Mouse (Mus musculus) thymus, postnatal 4 days (tissue): Measurements from ENCODE around the gene Trabd2b.

Source experiments
- DNase-seq: peaks from one replicate; pipeline ENCODE4 v3.0.0; 2021

Gene Trabd2b

DNA sequence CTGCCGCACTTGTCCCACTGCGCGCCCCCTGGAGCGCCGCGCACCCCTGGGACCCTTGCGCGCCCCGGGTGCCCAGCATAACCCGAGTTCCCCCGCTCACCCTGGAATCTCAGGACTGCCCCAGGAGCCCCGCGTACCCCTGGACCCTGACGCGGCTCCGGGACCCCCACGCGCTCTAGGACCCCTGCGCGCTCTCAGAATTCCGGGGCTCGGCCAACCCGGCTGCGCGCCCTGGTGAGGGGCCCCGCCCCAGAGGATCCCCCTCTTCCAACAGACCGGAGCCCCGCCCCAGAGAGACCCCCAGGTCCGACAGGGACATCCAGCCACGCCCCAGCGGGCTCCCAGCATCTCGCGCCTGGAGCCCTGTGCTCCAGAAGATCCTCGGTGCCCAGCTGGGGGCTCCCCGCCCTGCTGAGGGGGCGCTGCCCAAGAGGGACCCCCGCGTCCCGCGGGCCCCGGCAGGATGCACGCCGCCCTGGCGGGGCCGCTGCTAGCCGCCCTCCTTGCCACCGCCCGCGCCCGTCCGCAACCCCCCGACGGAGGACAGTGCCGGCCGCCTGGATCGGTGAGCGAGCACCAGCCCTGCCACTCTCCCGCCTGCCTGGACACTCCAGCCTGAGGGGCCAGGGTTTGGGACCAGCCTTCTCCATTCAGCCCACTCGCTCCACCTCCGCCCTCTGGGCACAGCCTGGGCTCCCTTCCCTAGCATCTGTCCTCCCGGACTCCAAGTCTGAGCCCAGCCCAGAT is at the start of gene Trabd2b:
Gene Trabd2b (plus strand): TSS at position 370 of the 747 bp plus-strand sequence.
- DNase-seq, result peak; percentile 17

DNA sequence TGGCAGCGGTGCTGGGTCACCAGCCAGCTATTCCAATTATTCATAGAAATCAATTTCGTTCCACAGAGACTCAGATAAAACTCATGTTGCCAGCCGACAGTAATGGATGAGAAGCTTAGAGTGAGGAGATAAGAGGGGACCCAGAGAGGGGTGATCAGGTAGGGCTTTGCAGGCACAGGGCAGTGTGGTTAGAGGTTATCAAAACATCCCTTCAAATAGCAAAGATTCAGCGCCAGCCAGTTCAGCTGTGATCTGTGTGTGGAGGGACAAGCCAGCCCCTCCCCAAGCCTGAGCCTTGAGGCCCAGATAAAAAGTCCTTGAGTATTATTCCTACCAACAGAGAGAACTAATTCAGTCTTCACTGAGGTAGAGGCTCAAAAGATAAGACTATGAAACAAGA is 49.1 kb upstream of the Trabd2b start:
- no peak for DNase-seq

DNA sequence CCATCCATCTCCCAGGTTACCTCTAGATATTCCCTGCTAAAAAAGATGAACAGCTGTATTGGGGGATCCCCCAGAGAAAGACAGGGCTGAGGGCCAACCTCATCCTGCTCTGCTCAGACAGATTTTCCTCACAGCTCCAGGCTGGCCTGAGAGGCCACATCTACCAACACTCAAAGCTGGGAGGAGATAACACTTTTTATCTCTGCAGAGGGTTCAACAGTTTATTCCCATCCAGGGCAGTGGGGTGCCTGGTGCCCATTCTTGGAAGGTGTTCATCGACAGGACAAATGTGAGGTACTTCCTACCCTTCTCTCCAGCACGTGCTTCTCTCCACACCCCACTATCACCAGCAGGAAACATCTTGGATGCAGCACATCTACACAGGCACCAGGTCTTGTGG is 47.6 kb upstream of the Trabd2b start:
- DNase-seq, result no peak

DNA sequence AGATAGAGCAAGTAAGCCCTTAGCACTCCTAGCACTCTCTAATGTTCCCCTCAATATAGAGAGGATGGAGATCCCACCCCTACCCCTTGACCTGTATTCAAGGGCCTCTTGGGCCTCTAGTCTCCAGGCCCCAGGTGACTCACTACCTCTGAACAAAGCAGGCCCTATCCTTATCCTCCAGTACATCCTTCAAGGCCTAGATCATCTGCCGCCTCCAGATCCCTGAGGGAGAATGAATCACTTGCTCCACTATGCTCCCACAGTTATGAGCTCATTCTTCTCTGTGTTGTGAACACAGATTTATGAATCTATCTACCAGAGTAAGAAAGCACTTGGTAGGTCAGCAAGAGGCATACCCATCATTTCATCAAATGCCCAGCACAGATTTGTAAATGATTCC is 46.7 kb upstream of the Trabd2b start:
- DNase-seq, result no peak

DNA sequence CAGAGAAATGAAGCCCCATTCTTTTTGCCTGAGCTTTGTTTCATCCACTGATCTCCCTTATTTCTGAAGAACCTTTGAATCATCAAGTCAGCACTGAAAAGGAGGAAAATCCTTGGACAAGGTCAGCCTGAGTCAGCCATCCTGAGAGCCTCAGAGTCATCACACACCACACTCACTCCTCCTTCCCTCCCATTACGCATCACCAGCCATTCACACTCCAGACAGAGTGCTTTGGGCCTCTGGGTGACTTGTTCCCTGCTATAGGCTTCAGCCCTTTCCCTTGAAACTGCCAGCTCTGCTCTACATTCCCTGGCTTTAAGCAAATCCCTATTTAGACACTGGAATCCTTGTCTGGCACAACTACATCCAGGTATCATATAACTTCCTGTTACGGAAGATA is 45.2 kb upstream of the Trabd2b start:
- no peak for DNase-seq

DNA sequence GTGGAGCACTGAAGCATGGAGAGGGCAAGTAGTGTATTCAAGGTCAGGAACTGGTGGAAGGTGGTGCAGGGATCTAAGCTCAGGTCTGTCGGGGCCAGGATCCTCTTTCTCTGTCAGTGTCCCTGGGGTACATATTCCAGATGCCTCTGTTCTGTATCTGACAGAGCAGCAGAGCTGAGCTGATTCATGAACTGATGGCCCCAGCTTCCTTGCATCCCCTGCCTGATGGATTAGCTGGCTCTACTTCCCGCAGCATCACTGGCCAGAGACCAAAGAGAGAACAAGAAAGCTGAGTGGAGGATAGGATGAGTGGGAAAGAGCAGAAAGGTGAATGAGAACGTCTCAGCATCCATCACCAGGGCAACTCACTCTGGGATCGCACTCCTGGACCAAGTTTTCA is 41.5 kb upstream of the Trabd2b start:
- no peak for DNase-seq

DNA sequence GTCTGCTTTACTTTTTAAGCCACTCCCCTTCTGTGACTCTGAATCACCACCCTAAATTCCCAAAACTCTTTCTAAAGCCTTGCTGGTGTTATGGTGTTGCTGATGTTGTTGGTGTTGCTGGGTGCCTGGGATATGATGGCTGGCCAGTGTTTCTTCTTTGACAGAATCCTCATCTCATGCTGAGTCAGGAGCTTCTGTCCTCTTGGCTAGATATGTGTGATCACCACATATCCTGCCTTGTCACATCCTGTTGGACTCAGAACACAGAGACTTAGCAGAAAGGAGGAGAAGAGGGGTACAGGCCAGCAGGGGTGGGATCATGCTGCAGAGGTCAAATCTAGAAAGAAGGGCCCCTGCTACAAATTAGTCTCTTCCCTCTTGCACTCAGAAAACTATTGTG is 40.9 kb upstream of the Trabd2b start:
- DNase-seq, result no peak

DNA sequence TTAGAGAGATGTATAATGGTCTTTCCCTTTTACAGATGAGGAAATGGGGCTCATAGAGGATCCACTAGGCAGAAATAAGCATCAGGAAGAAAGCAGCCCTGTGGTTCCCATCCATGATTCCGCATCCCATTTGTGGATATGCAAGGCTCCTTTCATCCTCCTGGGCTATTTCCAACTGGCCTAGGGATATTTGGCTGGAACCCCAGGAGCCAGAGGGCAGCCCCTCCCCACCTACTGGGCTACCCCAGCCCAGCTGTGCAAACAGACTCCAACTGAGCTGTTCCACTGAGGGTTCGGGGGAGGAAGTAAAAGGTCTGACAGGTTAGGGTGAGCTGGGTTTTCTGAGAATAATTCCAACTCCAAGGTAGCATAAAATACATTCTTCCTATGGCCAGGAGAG is 39.5 kb upstream of the Trabd2b start:
- DNase-seq, result no peak

DNA sequence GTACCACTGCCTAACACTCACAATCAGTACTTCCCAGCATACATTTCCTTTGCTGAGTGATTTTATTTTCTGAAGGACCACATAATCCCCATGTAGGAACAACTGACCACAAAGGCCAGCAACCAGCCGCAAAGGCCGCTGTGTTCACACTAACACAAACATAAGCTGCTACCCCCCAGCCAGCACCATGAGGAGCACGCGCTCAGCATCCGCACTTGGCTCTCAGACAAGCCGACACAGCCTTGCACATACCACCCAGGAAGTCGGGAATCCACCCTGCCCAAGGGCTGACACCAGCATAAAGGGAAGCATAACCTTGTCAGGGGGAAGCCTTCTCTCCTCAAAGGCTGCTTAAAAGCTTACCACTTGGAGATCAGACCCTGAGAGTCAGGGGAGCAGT is 38.7 kb upstream of the Trabd2b start:
- no peak for DNase-seq

DNA sequence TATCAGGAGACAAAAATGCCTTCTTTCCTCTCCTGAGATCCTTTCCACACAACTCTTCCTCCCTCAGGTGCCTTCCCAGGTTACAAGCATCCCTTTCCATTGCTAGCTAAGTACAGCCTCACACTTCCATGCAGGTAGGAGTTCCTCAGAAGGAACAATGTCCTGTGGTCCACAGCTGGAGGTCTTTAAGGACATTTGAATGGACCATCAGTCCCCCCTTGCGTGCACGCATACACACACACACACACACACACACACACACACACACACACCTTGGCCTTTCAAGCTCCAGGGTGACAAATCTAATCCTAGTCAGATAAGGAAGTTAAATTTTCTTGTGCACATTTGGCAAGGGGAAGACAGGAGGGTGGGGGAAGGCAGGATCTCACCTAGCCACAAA is 36.9 kb upstream of the Trabd2b start:
- DNase-seq, result no peak

DNA sequence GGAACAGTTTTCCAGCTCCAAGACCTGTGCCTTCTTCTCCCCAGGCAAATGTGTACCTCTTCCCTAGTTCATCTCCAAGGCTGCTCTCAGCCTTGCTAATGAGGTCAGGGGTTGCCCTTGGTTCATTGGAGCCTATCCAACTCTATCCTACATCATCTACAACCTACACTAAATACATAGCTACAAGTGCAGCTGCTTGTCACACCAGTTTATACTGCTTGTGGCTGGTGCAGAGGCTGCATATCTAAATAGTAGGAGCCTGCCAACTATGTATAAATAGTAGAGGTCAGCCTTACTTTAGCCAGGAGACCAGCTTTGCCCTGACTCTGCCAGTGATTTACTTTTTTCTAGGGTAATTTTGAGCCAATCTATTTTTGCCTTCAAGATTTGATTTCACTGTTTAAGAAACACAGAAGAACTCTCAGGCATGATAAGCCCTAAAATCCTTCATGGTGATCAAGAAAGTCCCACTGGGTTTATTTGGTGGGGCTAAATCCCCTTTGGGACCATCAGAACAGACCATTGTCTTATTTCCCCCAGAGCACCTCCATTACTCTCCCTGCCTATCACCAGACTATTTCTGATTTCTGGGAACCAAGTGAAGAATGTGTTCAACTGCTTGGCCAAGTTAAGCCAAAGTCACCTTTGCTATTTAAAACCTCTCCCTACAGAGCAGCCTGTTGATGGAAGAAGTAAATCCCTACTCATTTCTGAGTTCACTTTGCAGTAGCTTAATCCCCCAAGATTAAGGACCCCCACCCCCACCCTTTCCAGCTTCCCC is 35.4 kb upstream of the Trabd2b start:
- DNase-seq, result no peak

DNA sequence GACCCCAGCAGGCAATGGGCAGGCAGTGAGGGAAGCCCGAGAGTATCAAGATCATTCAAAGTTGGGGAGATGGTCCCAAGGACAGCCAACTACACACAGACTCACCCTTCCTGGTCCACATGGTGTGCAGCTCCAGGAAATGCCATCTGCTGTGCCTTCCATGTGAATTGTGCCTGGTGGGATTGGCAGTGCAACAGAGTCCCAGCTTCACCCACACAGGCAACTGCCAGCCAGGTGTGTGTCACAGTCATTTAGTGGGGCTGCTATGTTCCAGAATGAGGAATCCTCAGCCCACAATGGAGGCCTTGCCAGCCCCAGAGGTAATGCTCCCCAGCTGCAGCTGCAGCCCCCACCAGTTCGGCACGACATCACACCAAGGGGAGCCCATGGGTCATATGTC is 33.8 kb upstream of the Trabd2b start:
- DNase-seq, result no peak

DNA sequence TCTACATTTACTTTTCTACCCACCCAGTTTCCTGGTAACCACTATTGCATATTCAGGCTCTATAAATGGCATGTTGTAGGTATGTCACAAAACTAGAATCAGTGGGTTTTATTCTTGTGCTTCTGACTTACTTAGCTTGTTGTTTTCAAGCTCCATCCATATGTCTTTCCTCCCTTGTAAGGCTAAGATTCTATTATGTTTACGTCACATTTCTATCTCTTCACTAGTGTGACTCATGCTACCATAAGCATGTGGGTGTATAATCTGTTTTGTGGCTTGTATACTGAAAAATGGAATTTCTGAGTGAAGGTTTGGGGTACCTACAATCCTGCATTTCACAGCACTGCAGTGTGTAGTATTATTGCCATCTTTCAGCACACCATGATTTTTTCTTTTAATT is 32.2 kb upstream of the Trabd2b start:
- no peak for DNase-seq

DNA sequence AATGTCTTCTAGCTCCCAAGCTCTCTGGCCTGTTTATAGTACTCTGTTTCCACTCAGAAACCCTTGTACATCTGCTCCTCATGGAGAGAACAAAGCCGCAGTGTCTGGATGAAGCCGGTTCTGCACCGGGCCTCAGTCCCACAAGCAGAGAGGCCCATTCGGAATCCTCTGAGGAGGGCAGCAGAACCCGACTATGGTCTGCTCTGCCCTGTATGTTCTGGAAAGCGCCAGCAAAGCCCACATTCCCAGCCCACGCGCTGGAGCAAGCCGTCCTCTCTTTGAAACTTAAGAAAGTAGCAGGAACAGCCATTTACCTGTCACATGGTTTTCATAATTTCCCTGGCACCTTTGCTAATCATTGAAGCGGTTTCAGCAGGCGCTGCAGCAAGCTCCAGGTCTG is 29.0 kb upstream of the Trabd2b start:
- DNase-seq, result no peak

DNA sequence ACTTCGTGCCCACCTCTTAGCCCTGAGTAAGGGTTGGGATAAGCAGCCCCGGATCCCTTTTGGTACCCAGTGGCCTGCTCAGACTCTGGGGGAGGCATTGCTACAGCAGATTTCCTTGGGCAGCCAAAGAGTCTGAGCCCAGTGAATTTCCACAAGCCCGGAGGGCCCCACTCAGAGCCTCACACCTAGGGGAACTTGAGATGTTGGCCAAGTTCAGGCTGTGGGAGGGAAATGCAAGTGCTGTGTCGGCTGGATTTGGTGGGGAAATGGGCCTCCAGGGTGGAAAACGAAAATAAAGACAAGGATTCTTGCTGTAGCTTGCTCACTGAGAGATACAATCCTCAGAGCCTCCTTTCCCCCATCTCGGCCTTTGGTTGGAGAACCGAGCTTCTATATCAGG is 28.0 kb upstream of the Trabd2b start:
- DNase-seq, result no peak

DNA sequence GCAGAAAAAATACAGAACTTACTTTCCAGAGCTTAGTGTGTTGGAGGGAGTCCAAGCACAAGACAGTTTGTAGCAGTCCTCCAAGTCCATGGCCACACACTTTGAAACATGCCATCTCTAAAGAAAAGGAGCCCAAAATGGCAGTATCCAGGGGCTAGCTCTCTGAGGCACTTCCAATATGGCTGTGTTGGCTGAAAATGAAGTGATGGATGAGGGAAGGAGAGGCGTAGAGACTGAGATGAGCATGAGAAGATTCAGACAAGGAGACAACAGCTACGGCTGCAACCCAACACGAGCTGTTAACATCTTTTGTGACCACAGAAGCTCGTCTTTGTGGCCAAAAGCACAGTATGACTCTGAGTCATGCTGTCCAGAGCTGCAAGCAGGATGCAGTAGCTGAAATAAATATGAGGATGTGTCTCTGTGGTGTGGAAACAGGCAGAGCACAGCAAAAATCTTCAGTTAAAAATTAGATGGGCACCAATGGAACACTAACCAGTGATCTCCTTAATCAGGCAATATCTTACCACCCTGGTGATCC is 27.0 kb upstream of the Trabd2b start:
- no peak for DNase-seq

DNA sequence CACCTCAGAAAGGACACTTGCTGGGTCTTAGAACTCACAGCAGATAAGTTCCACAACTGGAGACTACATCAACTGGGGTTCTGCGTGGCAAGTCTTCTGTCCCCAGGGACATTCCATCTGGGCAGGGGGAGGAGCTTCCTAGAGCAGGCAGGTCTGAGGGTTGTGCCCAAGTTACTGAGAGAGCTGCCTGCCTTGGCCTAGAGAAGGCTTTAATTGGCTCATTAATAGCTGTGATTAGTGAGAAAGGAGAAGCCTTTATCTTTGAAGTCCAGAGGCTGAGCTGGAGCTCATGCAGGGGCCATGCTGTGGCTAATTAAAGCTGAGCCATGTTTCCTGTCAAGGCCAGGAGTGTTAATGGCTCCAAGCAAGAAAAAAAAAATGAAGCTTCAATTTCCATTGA is 23.9 kb upstream of the Trabd2b start:
- DNase-seq, result no peak

DNA sequence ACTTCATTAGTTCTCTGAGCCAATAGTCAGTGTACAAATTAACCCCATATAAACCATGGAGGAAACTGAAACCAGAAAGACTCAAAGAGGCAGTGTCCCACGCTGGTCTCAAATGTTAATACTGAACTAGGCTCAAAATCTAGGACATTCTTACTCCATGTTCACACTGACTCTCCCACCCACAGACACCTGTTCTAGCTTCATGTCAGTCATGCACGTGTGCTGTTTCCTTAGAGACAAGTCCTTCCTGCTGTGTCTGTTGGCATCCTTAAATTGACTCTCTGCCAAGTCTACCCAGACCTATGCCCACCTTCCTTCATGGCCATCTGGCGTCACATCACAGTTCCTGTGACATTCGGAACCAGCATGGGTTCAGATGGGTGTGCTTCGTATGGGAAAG is 21.3 kb upstream of the Trabd2b start:
- no peak for DNase-seq

DNA sequence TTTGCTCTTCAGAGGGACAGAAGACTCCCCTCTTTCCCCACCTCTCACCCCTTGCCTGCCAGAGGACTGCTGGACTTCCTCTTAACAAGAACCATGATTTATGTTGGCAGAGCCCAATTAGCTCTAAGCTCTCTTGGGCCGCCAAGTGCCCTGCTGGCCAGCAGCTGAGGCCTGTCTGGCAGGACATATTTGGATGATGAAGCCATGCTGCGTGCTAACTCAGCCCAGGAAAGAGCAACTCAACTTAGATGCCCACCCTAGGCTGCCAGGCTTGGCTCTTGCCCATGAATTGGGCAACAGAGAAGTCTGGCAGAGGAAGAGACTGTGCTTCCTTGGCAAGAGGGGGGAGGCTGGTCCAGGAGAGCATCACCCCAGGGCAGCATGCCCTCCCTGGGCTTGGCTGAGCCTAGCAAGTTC is 20.1 kb upstream of the Trabd2b start:
- DNase-seq, result no peak

DNA sequence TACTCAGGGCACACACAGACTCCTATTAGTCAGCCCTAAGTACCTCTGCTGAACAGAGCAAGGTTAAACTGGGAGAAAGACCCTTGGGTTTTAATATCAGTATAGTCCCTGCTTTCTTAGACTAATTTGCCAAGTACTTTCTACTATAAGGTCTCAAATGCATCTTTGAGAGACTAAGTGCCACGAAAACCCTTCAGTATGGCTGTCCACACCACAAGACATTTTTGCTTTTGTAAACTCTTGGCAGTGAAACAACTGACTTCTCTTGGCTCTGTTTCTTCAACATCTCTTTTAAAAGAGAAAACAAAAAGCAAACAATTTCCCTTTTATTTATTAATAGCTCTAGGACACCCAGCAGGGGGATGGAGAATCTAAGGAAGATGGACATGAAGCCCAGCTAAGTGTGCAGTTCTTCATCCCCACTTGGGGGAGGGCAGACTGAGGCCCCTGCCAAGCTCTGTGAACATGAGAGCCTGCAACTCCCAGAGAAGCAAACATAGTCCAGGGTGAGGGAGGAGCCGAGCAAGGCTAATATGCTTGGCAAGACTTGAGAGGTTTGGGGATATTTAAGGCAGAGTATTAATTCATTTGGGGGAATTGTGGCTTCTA is 18.9 kb upstream of the Trabd2b start:
- no peak for DNase-seq

DNA sequence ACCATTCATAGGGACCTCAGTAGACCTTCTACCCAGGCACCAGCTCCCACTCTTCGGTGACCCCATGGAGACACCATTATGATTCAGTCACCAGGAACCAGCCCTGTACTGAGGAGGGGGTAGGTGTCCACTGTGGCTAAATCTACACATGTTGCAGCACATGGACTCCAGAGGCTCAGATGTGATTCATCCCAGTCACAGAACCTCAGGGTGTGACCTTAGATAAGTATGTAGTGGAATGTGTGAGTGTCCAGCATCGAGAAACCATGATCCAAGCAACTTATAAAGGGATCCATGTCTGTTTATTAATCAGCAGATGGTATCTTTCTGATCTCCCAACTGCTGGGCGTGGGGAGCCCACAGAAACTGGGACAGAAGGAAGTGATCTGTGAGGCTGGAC is 18.2 kb upstream of the Trabd2b start:
- DNase-seq, result no peak

DNA sequence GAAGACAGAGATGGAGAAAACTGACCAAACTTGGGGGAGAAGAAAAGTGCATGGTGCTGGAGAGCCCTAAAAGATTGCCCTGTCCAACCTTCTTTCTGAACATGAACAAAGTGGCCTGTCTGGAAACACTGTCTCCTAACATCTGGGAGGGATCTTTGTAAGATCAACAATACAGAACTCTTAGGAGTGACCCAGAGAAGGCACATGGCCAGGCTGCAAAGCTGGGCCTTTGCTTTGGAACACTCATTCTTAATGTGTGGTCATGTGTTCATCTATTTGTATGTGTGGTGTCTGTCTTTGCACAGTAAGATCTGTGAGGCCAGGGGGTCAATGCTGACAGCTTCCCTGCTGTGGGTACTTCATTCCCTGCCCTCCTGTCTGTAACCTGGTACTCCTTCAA is 16.9 kb upstream of the Trabd2b start:
- DNase-seq, result no peak

DNA sequence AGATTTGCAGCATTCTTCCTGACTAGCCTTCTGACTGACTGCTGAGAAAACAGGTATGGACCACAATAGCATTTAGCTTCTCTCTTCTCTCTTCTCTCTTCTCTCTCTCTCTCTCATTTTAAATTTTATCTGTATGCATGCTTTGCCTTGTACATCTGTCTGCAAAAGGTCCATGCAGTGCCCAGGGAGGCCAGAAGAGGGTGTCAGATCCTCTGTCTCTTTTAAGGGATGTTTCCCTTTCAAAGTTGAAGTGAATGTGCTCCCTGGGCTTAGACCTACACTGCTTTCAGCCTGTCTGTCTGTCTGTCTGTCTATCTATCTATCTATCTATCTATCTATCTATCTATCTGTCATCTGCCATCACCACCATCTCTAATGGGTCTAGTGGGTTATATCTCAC is 8.9 kb upstream of the Trabd2b start:
- DNase-seq, result peak; percentile 44

DNA sequence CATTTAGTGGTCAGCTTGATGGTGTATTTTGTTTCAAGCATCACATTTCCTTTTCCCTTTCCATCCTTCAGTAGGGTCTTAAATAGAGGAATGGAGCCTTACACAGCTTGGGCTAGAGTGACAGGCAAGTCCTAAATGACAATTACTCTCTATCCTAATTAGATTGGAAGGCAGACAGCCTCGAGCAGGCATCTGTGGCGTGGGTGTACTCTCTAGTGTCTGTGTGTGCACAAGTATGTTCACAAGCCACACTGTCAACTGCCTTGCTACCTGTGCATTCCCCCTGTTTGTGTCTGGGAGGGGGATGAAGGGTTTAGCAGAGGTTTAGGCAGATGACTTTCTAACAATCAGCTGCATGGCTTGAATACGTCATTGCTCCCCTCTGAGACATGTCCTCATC is 6.7 kb upstream of the Trabd2b start:
- no peak for DNase-seq
